Mouse (Mus musculus) right cerebral cortex, postnatal 36 days (tissue): Measurements from ENCODE around the gene Hipk4.
A peak's percentile ranks its signal among the peaks of the same experiment; 100 is the strongest.
"Not testable (repeated sequence)": the region's sequence is repeated elsewhere in the genome, so short reads cannot be mapped to it uniquely, and the experiment has no call there.

Experiments
- DNase-seq, 2 experiments: peaks; one replicate each; pipeline ENCODE4 v3.0.0; 2022; ENCODE audit warnings: low spot score in 2 of 2, mixed read lengths in 1 of 2

The Hipk4 gene

GRCm38 (mm10) chr7:27494659-27495367, 28.3 kb upstream of the Hipk4 start:
- DNase-seq: not testable (repeated sequence)

GRCm38 (mm10) chr7:27499036-27499435, 24.0 kb upstream of the Hipk4 start, which contains the start of gene Prx:
Prx (plus strand) TSS chr7:27499324.
- DNase-seq: no peak

GRCm38 (mm10) chr7:27501620-27502019, 21.4 kb upstream of the Hipk4 start:
- DNase-seq: no peak

DNA sequence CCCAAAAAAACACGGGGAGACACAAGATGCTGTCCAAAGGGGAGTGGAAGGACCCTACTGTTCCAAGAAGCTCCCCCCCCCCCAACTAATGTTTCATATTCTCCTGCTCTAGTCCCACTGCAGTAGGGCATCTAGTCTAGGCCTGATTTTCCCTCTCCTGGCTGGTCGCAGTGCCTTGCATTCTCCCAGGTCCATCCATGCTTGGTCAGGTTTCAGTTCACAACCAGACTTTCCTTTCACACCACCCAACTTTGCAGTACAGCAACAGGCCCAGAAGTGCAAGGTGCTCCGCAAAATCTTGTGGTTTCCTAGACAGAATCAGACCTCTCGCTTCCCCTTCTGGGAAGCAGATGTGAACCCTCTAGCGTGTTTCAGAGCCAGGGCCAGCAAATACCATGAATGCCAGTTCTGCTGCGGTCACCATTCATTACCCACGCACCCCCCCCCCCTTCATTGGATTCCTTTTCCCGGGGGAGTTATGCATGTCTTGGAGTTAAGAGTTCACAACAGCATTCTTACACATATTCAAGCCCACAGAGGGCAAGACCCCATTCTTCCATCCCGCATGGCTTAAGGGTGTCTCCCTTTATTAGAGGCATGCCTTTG, 16.2 kb upstream of the Hipk4 start:
- DNase-seq: no peak

DNA sequence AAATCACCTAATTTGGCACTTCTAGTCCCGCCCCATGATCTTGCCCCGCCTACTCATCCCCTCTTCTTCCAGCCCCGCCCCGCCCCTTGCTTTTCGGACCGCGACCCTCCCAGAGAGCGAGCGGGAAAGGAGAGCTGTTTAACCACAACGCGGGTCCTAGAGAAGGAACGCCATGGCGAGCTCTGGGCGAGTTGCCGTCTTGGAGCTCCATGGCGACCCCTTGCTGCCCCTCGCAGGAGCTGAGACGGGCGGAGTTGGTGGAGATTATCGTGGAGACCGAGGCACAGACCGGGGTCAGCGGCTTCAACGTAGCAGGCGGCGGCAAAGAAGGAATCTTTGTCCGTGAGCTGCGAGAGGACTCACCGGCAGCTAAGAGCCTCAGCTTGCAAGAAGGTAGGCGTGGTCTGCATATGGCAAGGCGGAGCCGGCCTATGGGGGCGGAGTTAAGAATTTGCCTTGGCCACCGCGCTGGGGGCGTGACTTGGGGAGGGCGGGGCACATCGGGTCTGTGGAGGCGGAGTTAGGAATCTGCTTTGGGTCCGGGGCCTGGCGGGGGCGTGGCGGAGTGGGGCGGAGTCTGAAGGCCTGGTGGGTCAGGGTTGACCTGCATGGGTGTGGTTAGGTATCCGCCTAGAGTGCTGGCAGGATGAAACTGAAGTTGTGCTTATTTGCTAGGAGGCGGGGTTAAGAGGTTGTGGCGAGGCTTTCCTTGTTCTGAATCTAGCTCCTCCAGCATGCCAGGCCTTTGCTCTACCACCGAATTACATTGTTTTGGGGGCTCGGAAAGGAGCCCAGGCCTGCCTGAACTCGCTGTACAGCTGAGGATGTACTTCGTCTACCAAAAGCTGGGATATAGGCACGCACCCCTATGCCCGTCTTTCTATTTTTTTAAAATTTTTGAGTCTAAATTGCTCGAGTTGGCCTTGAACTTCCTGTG, 15.1 kb upstream of the Hipk4 start:
- peak; percentile 88 to 89 for DNase-seq

DNA sequence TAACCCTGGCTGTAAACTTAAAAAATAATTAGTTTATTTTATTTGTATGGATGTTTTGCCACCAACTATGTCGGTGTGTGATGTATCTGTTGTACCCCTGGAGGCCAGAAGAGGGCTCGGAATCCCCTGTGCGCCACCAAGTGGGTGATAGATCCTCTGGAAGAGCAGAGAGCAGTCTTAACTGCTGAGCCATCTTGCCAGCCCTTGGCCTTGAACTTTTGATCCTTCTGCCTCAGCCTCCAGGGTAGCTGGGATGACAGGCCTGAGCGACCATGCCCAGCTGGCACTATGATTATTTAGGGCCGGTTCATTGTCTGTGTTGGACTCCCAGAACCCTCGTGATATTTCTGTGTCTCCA, 14.4 kb upstream of the Hipk4 start:
- DNase-seq: no peak

- no peak for DNase-seq
These were observed 12.3 kb upstream of the Hipk4 start for GRCm38 (mm10) chr7:27510809-27511208.

DNA sequence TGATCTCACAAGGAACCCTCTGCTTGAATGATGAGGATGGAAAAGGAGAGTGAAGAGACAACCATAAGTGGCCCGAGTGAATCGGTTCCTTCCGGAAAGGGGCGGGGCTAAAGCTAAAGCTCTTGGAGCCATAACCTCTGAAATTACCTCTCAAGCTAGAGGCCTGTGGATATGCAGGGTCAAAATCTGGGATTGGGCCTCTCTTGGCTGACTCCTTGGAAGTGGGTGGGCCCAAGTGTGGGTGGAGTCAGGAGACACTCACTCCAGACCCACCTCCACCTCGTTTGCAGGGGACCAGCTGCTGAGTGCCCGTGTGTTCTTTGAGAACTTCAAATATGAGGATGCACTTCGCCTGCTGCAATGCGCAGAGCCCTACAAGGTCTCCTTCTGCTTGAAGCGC, 8.1 kb upstream of the Hipk4 start:
- DNase-seq: no peak

DNA sequence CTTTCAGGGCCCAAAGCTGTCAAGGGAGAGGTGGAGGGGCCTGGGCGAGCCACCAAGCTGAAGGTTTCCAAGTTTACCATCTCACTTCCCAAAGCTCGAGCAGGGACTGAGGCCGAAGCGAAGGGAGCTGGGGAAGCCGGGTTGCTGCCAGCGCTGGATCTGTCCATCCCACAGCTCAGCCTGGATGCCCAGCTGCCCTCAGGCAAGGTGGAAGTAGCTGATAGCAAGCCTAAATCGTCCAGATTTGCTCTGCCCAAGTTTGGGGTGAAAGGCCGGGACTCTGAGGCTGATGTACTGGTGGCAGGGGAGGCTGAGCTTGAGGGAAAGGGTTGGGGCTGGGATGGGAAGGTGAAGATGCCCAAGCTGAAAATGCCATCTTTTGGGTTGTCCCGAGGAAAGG, 4.8 kb upstream of the Hipk4 start:
- DNase-seq: no peak

- no peak for DNase-seq
These were observed 3.0 kb upstream of the Hipk4 start for GRCm38 (mm10) chr7:27520104-27520503.

DNA sequence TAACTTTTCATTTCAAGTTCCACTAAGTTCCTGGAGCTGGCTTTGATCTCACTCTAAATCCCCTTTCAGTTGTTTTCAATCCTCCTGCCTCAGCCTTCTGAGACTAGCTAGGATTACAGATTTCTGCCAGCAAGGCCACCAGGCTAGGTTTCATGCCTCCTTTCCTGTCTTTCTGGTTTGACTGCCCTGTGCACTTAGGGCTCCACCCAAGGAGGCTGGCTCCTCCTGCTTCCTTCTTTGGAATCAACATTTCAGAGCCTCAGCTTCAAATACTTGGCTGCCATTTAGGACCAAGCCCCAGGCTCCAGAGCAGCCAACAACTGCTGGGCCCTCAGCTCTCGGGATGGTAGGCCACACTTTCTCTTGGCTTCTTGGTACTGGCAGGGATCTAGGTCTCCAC, 2.5 kb upstream of the Hipk4 start:
- DNase-seq: no peak

GRCm38 (mm10) chr7:27523805-27524204, 738 bp downstream of the Hipk4 start:
- no peak for DNase-seq

- peak in 1 of 2 experiments; percentile 77 for DNase-seq
These were observed 3.2 kb downstream of the Hipk4 start for GRCm38 (mm10) chr7:27526039-27526827.

GRCm38 (mm10) chr7:27529070-27529469, 6.0 kb downstream of the Hipk4 start:
- no peak for DNase-seq

DNA sequence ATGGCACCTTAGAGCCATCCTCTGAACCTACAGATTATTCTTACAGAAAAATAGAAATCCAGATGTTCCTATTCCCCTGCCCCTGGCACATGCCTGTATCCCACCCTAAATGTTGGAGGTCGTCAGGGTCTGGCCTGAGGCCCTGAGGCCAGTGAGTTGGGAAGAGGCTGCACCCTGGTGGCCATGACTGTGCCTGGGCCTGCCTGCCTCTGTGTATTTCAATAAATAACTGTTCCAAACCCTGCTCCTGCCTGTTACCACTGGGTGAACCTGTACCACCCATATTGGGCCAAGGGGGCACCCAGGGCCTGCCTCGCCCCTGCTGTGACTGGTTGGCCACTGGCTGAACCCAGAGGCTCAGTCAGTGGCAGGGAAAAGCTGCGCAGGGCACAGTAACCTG, 7.9 kb downstream of the Hipk4 start:
- DNase-seq: no peak

GRCm38 (mm10) chr7:27531707-27532106, 8.6 kb downstream of the Hipk4 start:
- DNase-seq: peak in 1 of 2 experiments; percentile 65

- no peak for DNase-seq
These were observed 9.5 kb downstream of the Hipk4 start for GRCm38 (mm10) chr7:27532480-27533050.

- DNase-seq: no peak
These were observed 12.3 kb downstream of the Hipk4 start for GRCm38 (mm10) chr7:27535386-27535785.

GRCm38 (mm10) chr7:27536618-27537017, 13.6 kb downstream of the Hipk4 start:
- DNase-seq: no peak

DNA sequence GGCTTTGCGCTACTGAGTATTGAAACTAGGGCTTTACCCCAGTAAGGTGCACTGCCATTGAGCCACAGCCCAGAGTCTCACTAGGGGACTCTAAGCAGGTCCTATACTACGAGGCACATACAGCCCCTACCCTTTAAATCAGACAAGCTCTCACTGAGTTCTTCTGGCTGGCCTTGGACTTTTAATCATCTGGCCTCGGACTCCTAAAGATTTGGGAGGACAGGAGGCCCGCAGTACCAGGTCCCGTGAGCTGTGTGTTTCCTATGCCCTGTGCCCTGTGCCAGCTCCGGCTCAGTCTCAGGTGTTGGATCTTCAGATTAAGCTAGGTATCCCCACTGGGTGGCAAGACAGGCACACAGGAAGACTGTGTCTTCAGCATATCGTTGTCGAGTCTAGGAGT, 14.9 kb downstream of the Hipk4 start:
- no peak for DNase-seq

DNA sequence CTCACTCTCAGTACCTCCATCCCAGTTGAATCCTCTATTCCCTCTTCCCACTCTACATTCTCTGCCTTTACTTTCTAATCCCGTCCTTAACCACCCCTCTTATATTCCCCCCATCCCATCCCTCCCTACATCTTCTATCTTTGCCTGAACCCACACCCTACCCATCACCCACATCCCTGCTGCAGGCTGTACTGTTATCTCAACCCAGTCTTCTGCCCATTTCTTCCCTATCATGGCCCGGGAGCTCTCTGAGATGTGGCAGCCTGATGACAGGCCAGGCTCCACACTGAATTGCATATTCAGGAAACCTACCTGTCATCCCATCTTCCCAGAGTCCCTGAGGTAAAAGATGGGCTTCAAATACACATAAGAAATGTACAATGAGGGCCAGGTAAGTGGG, 15.7 kb downstream of the Hipk4 start:
- DNase-seq: no peak
